Mouse (Mus musculus) lung, embryonic 14.5 days (tissue): Measurements from ENCODE around the gene B4galt3. TPM values are rescaled to one million over a fixed set of nuclear protein-coding genes. Genes with fewer than 3 reads are reported as not detected.

ENCODE experiments used
- ATAC-seq: fragments of 200-750 bp; cut with Nextera tagmentation; 2 replicates; pipeline ENCODE4 v1.8.0; 2017; ENCODE audit warnings: mild to moderate bottlenecking, moderate TSS enrichment, moderate library complexity; ENCODE audit not compliant: insufficient read depth
- DNase-seq: peaks from one replicate; pipeline ENCODE4 v3.0.0-alpha.2; 2015
- H3K27ac ChIP-seq: fragments of 300-500 bp; sonication (generic); 2 replicates; pipeline ENCODE4 v1.5.1; 2014; ENCODE audit warnings: low read depth, mild to moderate bottlenecking, moderate library complexity
- H3K27me3 ChIP-seq: fragments of 300-500 bp; sonication (generic); 2 replicates; pipeline ENCODE4 v1.6.1; 2014; ENCODE audit warnings: low read length, control low read depth; ENCODE audit not compliant: insufficient read depth
- H3K36me3 ChIP-seq: fragments of 300-500 bp; sonication (generic); 2 replicates; pipeline ENCODE4 v1.6.1; 2014; ENCODE audit warnings: control low read depth; ENCODE audit not compliant: insufficient read depth
- H3K4me1 ChIP-seq: fragments of 300-500 bp; sonication (generic); 2 replicates; pipeline ENCODE4 v1.6.1; 2014; ENCODE audit warnings: antibody characterized with exemption, control low read depth; ENCODE audit not compliant: insufficient read depth
- H3K4me2 ChIP-seq: fragments of 300-500 bp; sonication (generic); 2 replicates; pipeline ENCODE4 v1.6.1; 2014; ENCODE audit warnings: mild to moderate bottlenecking
- H3K4me3 ChIP-seq: fragments of 300-500 bp; sonication (generic); 2 replicates; pipeline ENCODE4 v1.5.1; 2014; ENCODE audit warnings: low read depth, low read length
- H3K9ac ChIP-seq: fragments of 300-500 bp; sonication (generic); 2 replicates; pipeline ENCODE4 v1.6.1; 2014
- H3K9me3 ChIP-seq: fragments of 300-500 bp; sonication (generic); 2 replicates; pipeline ENCODE4 v1.6.1; 2016; ENCODE audit warnings: low read depth, low read length, control low read depth
- CTCF ChIP-seq: IDR thresholded peaks from 2 replicates; pipeline ENCODE4 v1.5.1; 2016; ENCODE audit warnings: antibody characterized with exemption, low read depth
- WGBS: fragments of 180-500 bp; shearing (Covaris S2); extraction: QIAGEN DNeasy Blood & Tissue Kit; methylation state at CpG from one replicate; pipeline ENCODE4 v1.1.7; 2014; 5-methylcytosine and 5-hydroxymethylcytosine counted together
- polyA plus RNA-seq: library from polyadenylated mRNA; unstranded; fragments of >200 nt; fragmentation: Nextera tagmentation; extraction: Ambion mirVana; gene quantifications from 2 replicates; pipeline ENCODE4 v1.2.1, GENCODE M21; 2014

Gene B4galt3
- polyA plus RNA-seq, 1 experiment from 2014 or later = 94.3 TPM

DNA sequence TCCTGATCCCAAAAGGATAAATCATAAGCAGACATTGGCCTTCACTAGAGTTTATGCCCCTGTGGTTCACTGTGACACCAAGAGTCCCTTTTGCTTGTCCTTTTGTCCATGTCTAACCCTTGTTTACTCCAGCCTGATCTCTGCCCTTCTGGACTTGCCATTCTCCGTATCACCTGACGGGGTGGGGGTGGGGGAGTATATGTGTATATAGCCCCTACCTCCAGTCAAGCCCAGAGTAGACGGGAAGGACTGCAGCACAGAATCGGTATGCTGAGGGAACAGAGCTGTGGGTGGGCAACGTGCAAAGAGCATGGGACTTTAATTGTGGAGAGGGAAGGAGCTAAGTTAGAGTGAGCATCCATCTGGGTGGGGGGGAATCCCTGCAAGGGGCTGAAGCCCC lies 45.3 kb upstream of the B4galt3 start, which contains the start of gene Apoa2:
Apoa2 (plus strand) TSS at position 198 of the 400 bp plus-strand sequence.
- Histone ChIP-seq H3K27ac (no peak within 1 kb of the TSS), H3K4me2 (no peak within 1 kb of the TSS), H3K9me3 (no peaks in the 10 kb centered on the region), H3K27me3 (no peaks in the 10 kb centered on the region), H3K4me1 (peaks cover 6% of the 10 kb centered on the region; the same call in 1 of the 2 replicates), H3K9ac (no peak within 1 kb of the TSS), H3K36me3 (peaks cover 8% of the 10 kb centered on the region; the same call in 1 of the 2 replicates), H3K4me3 (no peak within 1 kb of the TSS)
- no peak for DNase-seq
- no peak for ATAC-seq
- TF ChIP-seq CTCF = no peak
- 61% methylated on average over 5 of the region's 5 CpGs for WGBS

DNA sequence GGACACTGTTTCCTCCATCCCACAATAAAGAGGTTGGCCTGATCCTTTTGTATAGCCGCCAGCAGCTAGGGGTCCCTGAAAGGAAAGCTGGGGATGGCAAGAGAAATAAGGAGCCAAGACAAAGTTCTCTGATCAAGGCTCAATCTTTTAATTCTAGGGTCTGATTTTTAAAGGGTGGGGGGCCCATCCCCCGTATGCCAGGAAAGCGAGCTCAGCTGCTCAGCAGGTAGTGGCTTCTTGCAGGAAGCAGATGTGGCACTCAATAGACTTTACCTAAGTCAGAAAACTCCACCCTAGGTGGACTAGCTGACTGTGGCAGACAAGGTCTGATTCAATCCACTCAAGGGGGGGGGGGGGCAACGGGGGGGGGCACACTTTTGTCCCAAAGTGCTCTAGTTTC lies 43.3 kb upstream of the B4galt3 start:
- no peak for TF ChIP-seq CTCF
- Histone ChIP-seq H3K9me3 (no peaks in the 10 kb centered on the region), H3K27ac (no peak overlapping the region), H3K27me3 (no peaks in the 10 kb centered on the region), H3K4me1 (no peaks in the 10 kb centered on the region), H3K4me3 (no peak overlapping the region), H3K9ac (no peak overlapping the region), H3K36me3 (no peaks in the 10 kb centered on the region), H3K4me2 (no peak overlapping the region)
- no peak for ATAC-seq
- DNase-seq = no peak
- 60% methylated on average over 4 of the region's 4 CpGs for WGBS

DNA sequence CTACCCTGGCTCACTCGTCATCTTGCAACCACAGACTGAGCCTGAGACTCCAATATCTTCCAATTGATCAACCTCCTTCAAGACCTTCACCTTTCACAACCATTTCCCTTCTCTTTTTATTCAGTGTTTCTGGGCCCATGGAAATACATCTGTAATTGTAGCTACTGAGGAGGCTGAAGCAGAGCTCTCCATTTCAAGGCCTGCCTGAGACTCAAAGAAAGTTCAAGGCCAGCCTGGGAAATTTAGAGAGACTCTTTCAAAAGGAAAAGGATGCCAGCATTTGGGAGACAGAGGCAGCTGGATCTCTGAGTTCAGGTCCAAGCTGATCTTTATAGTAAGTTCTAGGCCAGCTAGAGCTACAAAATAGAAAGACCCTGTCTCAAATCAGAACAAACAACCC lies 42.2 kb upstream of the B4galt3 start:
- Histone ChIP-seq H3K27ac (no peak overlapping the region), H3K4me1 (no peaks in the 10 kb centered on the region), H3K9me3 (no peaks in the 10 kb centered on the region), H3K36me3 (no peaks in the 10 kb centered on the region), H3K27me3 (no peaks in the 10 kb centered on the region), H3K4me2 (no peak overlapping the region), H3K4me3 (no peak overlapping the region), H3K9ac (no peak overlapping the region)
- DNase-seq (no peak), ATAC-seq (no peak)
- WGBS = 87% methylated on average over 1 of the region's 1 CpGs
- no peak for TF ChIP-seq CTCF

DNA sequence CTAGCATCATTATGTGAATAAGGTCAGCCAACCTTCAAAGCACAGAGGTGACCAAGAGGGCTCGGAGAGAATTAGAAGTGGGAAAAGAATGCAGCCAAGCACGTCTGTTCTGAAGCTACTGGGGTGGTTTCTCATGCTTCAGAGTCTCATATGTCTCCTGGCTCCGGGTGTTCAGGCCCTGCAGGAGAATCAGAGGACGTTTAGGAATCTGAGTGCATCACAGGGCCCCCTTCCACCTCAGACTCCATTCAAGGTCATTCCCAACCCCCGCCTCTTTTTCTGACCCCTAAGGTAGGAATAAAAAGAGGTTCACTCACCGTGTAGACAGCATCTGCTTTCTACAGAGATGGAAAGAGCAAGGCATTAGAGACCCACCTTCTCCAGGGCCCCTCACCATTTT lies 40.4 kb upstream of the B4galt3 start:
- Histone ChIP-seq H3K27ac (no peak overlapping the region), H3K4me3 (no peak overlapping the region), H3K36me3 (peaks cover 14% of the 10 kb centered on the region), H3K27me3 (no peaks in the 10 kb centered on the region), H3K9ac (no peak overlapping the region), H3K4me1 (no peaks in the 10 kb centered on the region), H3K9me3 (no peaks in the 10 kb centered on the region), H3K4me2 (no peak overlapping the region)
- TF ChIP-seq CTCF = no peak
- WGBS = 56% methylated on average over 6 of the region's 6 CpGs
- DNase-seq (no peak), ATAC-seq (no peak)

DNA sequence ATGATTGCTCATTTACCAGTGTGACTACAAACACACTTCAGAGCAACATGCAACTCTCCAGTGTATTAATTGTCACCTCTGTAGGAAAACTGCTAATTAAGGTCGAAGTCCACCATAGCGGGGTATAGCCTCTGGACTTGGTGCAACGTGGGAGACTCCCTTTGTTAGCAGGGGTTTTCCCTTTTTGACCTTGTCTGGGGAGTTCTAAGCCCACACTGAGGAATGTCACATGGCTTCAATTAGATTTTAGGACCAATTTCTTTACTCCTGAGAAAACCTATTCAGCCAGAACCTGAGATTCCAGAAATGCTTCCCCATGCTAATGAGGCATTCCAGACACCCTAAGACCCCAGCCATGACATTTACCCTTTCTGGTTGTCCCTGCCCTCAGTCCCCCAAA lies 39.9 kb upstream of the B4galt3 start:
- WGBS = 77% methylated on average over 3 of the region's 3 CpGs
- no peak for ATAC-seq
- no peak for TF ChIP-seq CTCF
- Histone ChIP-seq H3K9ac (no peak overlapping the region), H3K4me1 (no peaks in the 10 kb centered on the region), H3K4me2 (no peak overlapping the region), H3K27me3 (no peaks in the 10 kb centered on the region), H3K27ac (no peak overlapping the region), H3K4me3 (no peak overlapping the region), H3K36me3 (peaks cover 19% of the 10 kb centered on the region), H3K9me3 (no peaks in the 10 kb centered on the region)
- no peak for DNase-seq

- no peak for TF ChIP-seq CTCF
- no peak overlapping the region for H3K4me3 ChIP-seq
- H3K36me3 ChIP-seq = peaks cover 35% of the 10 kb centered on the region
- H3K4me2 ChIP-seq = no peak overlapping the region
- DNase-seq (no peak), ATAC-seq (no peak)
- no peaks in the 10 kb centered on the region for H3K9me3 ChIP-seq
- WGBS = 72% methylated on average over 4 of the region's 4 CpGs
- no peaks in the 10 kb centered on the region for H3K4me1 ChIP-seq
- no peaks in the 10 kb centered on the region for H3K27me3 ChIP-seq
- H3K9ac ChIP-seq = no peak overlapping the region
- no peak overlapping the region for H3K27ac ChIP-seq
Observed at GRCm38 (mm10) chr1:171231844-171232243, 38.3 kb upstream of the B4galt3 start.

GRCm38 (mm10) chr1:171232348-171232747 lies 37.8 kb upstream of the B4galt3 start:
- Histone ChIP-seq H3K9me3 (no peaks in the 10 kb centered on the region), H3K4me3 (no peak overlapping the region), H3K27ac (no peak overlapping the region), H3K27me3 (no peaks in the 10 kb centered on the region), H3K4me1 (no peaks in the 10 kb centered on the region), H3K36me3 (peaks cover 40% of the 10 kb centered on the region), H3K9ac (no peak overlapping the region), H3K4me2 (no peak overlapping the region)
- TF ChIP-seq CTCF = no peak
- DNase-seq (no peak), ATAC-seq (no peak)
- WGBS = 81% methylated on average over 5 of the region's 5 CpGs
